Mouse (Mus musculus) right cerebral cortex, adult 18-20 months (tissue): ENCODE measurements around the gene Gjb2.

Experiments
- DNase-seq: peaks from one replicate; pipeline ENCODE4 v3.0.0; 2022; ENCODE audit warnings: mixed read lengths

Gjb2 gene

DNA sequence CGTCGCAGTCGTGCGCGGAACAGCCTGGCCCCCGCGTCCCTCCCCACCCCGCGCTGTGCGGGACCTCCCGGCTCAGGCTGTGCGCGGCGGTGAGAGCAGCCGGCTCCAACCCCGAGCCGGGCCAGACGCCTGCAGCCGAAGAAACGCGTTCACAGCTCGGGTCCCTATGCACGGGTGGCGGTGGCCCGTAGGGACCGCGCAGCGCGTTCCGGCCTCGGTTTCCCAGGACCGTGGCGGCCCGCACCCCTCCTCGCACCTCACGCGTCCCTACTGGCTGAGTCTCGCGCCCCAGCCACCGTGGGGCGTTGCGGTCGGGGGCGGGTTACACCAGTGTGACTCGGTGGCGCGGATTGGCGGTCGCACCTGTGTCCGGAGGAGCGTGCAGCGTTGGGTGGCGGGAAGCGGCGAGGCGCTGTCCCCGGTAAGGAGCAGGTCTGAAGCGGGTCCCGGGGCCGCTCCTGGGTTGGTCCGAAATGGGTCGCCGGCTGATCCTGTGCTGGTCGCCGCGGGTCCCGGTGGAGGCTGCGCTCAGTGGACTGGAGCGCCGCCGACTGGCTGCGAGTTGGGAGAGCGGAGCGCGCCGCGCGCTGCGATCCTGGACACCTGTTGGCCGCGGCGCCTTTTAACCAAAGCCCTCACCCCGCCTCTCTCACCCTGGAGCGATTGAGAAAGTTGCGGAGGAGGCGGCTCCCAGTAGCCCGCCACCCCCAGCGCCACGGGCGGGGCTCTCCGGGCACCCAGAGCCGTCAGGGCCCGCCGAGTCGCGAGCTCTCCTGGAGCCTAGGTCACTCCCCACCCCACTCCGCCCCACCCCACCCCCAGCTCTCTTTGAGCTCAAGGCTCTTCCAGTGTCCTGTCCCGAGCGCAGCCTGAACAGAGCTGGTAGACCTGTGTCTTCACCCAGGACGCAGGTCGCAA, at the start of gene Gjb2:
Gjb2 (minus strand) TSS at position 597 of the 918 bp plus-strand sequence.
- DNase-seq = peak; percentile 6

DNA sequence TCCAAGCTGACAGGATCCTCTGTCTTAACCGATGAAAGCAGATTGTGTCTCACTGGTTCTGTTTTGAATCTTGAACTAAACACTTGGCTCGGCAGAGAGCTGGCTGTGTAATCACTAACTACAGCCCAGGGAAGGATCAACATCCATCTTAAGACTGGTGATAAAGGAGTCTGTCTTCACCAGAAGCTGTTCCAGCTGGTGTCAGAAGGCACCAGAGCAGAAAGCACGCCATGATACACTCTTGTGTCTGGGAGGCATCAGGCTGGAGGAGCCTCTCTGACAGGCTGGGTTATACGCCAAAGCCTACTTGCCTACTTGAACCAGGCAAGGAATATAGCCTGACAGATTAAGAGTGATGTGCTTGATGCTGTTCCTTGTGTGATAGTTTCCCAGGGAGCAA, 41.2 kb upstream of the Gjb2 start:
- no peak for DNase-seq

GRCm38 (mm10) chr14:57135265-57135664, 30.8 kb upstream of the Gjb2 start:
- no peak for DNase-seq

DNA sequence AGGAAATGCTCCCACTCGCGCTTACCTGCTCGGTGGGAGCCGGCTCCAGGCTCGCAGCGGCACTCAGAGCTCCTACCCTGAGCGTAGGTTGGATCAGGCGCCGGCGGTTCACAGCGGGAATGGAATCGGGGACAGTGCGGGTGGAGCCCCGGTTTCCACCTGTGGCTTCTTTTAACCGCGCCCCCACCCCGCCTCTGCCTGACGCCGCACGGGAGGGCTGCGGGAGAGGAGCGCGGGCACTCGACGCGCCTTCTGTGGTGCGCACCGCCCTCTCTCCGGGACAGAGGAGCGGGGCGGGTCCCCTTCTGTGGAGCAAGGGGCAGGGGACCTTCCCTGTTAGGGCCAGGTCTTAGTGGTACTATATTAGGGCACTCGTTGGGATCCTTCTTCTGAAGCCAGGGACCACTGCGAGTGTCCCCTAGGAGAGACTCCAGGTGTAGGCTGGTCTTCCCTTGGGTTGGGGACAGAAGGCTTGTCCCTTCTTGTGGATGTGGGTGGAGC, 28.7 kb upstream of the Gjb2 start, which contains the start of gene Gjb6:
Gjb6 (minus strand) TSS at position 451 of the 501 bp plus-strand sequence.
- DNase-seq = peak; percentile 39

DNA sequence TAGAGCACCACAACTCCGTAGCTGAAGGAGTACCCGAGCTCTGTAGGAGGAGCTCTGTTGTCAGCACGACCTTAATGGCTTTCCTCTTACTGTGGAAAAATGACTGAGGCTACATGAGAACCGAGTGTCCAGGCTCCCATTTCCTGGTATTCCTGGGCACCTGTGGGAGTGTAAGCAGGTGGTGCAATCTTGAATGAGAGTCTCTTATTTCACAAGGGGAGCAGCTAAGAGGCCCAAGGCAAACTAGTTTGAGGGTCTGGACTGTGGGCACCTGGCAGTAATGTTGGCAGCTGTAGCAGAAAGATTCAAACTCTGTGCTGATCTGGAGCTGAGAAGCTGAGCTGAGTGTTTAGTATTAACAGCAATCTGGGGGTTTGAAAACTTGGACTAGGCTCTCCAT, 22.9 kb upstream of the Gjb2 start:
- no peak for DNase-seq

GRCm38 (mm10) chr14:57122295-57122694, 17.8 kb upstream of the Gjb2 start:
- no peak for DNase-seq

DNA sequence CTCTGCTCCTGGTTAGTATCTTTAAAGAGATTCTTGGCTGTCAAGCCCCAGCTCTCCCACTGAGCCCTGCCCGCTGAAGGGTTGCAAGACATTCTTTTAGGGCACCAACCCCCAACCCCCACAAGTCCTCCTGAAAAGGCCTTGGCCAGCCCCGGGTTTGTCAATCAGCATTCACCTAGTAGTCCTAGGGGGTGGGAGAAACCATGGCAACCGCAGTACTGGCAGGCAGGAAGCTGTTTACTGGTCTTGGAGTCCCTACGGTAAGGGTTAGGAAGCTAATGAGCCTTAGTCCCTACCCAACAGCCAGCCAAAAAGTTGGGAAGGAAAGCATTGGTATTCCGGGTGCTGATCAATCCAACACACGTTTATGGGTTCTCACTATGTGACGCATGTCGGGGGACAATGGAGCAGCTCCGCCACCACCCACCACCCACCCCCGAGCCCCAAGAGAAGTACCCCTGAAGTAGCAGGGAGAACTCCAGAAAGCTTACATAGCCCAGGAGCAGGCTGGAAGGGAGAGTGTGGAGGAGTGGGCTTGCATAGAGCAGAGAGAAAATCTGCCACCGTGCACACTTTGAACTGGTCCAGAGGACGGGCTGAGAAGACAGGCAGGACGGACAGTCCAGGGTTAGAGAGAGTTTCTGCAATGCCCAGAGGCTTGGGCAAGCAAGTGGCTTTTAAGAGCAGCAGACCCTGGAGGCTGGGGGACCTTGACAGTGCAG, 11.5 kb upstream of the Gjb2 start, which contains the start of gene Gm4491:
Gm4491 (minus strand) TSS at position 61 of the 722 bp plus-strand sequence.
- peak; percentile 56 for DNase-seq

DNA sequence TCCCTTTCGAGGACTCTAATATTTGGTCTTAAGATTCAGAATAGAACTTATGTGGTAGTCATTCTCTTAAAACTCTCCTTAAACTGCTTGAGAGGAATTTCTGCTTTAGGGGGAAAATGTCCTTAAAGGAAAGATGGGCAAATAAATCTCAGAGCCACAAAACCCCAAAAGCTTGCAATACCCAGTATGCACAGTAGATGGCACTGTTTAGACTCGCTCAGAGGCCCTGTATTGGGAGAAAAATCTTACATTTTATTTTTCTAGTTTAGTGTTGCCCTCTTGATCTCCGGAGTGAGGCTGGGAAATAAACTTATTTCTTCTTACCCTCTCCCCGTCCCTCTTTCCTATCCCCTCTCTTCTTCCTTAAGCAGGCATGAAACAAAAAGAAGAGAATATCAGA, 4.7 kb upstream of the Gjb2 start:
- DNase-seq = peak; percentile 23

GRCm38 (mm10) chr14:57107916-57108315, 3.4 kb upstream of the Gjb2 start:
- DNase-seq = no peak

DNA sequence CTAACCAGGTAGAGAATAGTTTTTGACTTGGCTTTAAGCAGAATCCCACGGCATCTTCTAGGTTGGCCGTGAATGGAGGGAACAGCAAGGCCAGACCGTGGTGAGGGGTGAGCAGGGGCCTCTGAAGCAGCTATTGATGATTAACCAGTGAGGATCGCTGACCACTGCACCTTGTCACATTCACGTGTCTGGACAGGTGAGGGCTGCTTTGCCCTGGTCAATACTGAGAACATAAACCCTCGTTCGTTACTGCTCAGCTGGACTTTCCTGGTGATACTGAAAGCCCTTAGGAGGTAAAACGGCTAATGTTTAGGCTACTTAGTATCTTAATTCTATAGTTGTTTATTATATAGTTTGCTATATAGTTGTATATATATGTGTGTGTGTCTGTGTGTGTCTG, 2.6 kb upstream of the Gjb2 start:
- no peak for DNase-seq

- no peak for DNase-seq
These were observed 1.2 kb upstream of the Gjb2 start for GRCm38 (mm10) chr14:57105721-57106120.

DNA sequence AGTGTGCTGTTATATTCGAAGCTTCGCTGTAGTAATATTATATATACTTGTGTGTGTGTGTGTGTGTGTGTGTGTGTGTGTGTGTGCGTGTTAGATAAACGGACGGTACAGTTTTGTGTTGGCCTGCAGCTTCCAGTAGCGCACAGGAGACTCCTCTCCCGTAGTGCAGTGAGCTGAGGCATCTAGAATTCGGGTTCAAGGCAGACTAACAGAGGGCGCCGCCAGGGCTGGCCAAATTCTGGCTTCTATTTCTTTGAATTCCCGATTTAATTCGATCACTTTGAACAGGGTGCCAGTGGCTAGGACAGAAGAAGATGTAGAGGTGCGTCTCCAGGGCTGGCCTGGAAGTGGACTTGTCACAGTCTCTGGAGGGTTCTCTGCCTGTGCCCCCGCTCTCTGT, 609 bp upstream of the Gjb2 start:
- DNase-seq = no peak

- no peak for DNase-seq
These were observed 794 bp downstream of the Gjb2 start for GRCm38 (mm10) chr14:57103711-57104105.

- DNase-seq = no peak
These were observed 1.4 kb downstream of the Gjb2 start for GRCm38 (mm10) chr14:57103121-57103520.

GRCm38 (mm10) chr14:57101623-57102022, 2.9 kb downstream of the Gjb2 start:
- no peak for DNase-seq

- no peak for DNase-seq
These were observed 8.6 kb downstream of the Gjb2 start for GRCm38 (mm10) chr14:57095855-57096254.

DNA sequence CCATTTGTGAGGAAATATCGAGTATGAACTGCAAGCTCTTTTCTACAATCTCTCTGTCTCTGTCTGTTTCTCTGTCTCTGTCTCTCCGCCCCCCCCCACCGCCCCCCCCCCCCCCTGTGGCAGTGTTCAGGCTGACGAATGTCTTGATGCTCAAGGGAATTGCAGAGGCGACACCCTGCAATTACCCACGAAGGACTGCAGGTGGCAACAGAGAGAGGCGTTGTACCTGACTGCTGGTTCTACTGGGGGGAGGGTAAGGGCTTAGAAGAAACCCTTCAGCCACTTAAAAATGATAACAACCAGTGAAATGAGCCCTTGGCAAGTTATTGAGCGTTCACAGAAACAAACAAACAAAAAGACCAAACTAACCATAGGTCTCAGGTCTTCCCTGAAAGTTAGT, 11.5 kb downstream of the Gjb2 start:
- DNase-seq = peak; percentile 63

GRCm38 (mm10) chr14:57090001-57090400, 14.5 kb downstream of the Gjb2 start:
- no peak for DNase-seq

GRCm38 (mm10) chr14:57089107-57089506, 15.4 kb downstream of the Gjb2 start:
- no peak for DNase-seq

DNA sequence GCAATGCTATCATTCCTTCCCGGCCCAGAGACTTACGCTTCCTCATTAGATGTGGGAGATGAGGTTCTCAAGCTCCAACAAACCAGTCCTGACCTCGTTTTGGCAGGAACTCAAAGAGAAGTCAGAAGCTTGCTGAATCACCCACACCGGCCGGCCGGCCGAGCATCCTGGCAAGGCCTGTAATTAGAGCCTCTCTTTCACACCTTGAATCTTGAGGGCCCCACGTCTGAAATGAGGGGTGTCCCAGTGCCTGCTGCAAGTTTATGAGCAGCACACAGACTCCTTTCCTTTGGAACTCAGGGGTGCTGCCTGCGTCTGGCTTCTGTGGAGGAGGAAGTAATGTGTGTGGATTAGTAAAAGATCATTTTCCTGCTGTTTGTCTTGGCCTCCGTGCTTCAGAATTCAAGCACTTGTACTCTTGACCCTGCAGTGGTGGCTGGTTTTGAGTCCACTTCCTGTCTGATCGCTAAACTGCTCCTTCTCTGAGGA, 20.3 kb downstream of the Gjb2 start:
- DNase-seq = no peak

GRCm38 (mm10) chr14:57082863-57083262, 21.6 kb downstream of the Gjb2 start:
- DNase-seq = no peak

DNA sequence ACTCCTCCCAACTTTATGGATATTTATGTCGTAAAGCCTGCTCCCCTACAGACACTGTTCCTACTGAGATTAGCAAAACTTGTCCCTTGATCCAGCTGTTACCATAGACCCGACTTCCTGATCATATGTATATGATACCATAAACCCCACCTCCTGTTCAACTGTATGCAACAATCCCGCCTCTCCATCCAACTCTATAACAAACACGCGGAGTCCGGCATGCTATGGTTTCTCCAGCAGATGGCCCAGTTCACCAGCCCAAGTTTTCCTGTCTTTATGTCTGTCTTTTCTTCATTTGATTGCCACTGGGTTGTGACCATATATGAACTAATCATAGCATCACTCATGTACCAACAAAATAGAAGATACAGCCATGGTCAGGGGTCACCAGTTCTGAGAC, 29.0 kb downstream of the Gjb2 start:
- no peak for DNase-seq

- peak; percentile 13 for DNase-seq
These were observed 34.6 kb downstream of the Gjb2 start for GRCm38 (mm10) chr14:57069906-57070305.

- no peak for DNase-seq
These were observed 38.4 kb downstream of the Gjb2 start for GRCm38 (mm10) chr14:57066053-57066452.
